Mouse (Mus musculus) inflammation-experienced regulatory T-cells, adult 6 months (primary cell): ENCODE data around the gene Camp. TPM values are rescaled to one million over a fixed set of nuclear protein-coding genes. Genes with fewer than 3 reads are reported as not detected.

Experiments
- ATAC-seq: one replicate; pipeline ENCODE4 v1.8.0; 2017
- polyA plus RNA-seq, 3 experiments: library from polyadenylated mRNA; unstranded; fragments of 100-300 nt; shearing (Covaris generic); gene quantifications; one replicate each; pipeline ENCODE4 v1.2.1; 2017

Gene Camp
- 1 to 10 TPM in 1 of 3 experiments, not detected in 2; 1.5 TPM for polyA plus RNA-seq

DNA sequence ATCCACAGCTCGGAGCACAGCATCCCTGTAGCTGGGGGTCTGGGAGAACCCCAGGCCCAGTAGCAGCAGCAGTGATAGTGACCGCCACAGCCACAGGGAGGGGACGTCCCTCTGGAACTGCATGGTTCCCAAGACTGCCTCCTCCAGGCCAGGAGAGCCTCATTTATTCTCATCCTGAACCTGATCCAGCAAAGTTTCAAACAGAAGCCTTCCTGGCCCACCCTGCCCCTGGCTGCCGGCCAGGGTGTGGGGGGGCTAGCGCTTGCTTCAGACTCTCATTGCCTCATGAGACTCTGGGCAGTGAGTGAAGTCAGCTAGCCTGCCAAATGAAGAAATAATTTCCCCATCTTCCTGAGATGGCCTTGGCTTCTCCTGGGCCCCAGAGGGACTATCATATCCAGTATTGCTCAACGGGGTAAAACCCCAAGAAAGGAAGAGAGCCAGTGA, at the start of gene Camp:
TSS of gene Camp (minus strand) at position 306 of the 447 bp plus-strand sequence.
- no peak for ATAC-seq

DNA sequence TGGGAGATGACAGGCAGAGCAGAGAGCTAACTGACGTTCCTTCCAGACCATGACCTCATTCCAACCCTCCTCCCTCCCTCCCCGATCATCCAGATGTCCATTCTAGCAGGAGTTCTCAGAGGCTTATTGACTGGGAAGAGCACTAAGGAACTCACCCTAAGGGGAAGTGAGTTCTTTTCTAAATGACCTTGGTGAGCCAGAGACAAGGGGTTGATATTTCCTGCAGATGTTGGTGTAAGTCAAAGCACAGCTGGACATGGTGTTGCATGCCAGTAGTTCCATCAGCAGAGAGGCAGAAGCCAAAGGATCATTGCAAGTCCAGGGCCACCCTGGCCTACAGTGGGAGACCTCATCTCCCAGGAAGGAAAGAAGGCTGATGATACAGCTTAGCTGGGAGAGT, 48.6 kb upstream of the Camp start:
- no peak for ATAC-seq

DNA sequence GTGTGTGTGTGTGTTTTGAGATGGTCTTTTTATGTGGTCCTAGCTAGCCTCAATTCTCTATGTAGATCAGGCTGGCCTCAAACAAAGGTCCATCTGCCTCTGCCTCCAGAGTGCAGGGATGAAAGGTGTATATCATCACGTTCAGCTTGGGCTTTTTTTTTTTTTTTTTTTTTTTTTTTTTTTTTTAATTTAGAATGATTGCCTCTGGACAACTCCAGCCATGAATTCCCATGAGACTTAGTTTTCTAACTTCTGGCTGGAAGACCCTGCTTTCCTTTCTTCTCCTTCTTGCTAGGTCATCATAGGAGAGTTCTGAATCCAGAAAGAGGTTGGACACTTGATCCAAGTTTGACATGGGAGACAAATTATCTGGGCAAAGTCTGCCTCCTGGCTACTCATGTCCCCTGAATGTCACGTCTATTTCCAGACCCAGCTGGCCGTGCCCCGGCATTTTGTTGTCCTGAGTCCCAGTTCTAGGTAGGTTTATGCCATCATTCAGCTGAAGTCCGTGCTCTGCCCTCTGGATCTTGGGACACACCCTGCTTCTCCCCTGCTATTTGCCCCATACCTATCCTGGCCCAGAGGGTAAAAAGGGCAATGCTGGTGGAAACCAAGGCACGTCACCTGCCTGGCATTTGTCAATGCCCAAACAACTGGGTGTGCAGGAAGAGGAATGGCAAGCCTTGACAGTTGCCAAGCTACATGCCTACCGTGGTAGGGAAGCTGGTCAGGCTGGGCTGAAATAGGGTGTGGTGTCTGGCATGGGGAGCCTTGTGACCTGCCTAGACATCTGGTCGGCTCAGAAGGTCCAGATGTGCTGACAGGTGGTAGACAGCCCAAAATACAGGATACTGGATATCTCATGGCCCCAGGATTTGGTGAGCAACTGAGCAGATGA, 47.1 kb upstream of the Camp start:
- ATAC-seq = no peak

DNA sequence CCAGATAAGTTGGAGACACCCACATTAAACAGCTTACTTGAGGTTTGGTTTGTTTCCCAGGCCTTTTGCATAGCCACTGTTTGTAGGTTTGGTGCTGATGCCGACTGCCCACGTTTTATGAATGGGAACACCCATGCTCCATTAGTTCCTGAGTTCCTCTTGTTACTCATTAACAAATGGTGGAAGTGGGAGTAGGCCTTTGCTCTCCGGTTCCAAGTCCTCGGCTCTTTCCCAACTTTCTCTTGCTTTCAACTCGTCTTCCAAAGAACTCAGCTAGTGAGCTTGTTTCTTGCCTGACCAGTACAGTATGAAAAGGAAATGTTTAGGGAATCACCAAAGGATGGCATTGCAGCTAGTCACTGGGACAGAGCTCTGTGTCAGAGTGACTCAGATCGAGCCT, 46.2 kb upstream of the Camp start:
- ATAC-seq = no peak

DNA sequence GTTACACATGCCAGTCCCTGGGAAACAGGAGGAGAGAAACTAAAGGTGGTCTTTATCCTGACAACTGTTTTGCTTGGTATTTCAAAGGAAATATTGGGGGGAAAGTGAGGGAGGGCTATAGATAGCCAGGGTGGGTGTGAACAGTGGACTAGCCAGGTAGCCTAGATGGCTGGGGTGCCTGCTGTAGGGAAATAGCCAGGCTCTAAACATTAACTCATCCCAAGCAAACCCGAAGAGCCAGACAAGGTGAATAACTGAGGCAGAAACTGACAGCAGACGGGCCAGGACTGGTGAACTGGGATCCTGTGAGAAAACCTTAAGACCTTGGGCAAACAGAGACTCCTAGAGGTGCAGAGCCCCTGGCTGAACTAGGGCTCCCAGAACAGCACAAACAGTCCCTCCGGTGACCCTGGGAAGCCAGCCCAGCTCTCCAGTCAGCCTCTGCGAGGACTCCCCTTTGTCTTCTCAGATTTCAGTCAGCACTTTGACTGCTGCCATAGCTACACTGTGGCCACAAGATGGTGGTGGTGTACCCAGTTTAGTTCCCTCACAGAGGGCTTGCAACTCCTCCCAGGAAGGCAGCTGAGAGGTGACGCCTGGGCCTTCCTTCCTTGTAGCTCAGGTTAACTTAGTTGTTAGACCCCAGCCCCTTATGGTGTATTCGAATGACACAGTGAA, 45.1 kb upstream of the Camp start:
- peak; percentile 67 for ATAC-seq

DNA sequence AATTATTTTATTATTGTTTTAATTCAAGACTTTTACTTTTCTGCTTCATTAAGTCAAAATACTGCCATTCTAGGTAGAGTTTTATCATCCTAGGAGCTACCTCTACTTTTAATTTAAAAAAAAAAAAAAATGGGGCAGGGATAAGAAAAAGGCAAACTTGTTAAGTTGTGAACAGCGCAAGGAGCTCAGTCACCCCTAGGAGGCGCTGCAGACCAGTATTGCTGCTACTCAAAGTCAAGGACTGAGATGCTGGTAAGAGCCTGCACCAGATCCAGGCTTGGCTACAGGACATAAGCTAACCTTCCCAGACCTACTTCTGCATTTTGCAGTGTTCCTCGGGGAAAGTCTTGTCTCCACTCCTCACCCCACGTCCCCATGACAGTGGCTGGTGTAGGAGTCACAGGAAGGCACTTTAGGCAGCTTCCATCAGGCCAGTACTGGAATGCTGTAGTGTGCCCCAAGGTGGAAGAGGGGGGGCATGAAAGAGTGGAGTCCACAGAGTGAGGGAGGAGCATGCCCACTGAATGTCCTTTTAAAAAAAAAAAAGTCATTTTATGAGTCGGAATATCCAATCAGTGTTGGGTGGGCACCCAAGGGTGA, 43.3 kb upstream of the Camp start:
- peak; percentile 35 for ATAC-seq

DNA sequence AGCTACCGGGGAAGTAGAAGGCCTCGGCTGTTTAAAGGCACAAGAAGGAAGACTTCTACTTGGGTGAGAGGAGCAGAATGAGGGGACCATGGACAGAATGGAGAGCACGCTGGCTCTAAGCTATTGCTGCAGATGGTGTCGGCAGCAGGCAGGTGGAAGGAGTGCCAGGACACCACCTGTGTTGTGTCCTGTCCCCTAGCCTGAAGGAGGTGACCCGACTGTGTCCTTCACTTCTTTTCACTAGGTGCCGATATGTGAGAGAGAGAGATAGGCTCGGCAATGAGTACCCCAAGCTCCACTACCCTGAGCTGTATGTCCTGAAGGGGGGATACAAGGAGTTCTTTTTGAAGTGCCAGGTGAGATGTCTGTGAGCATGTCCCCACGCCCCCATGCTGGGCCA, 42.1 kb upstream of the Camp start:
- no peak for ATAC-seq

DNA sequence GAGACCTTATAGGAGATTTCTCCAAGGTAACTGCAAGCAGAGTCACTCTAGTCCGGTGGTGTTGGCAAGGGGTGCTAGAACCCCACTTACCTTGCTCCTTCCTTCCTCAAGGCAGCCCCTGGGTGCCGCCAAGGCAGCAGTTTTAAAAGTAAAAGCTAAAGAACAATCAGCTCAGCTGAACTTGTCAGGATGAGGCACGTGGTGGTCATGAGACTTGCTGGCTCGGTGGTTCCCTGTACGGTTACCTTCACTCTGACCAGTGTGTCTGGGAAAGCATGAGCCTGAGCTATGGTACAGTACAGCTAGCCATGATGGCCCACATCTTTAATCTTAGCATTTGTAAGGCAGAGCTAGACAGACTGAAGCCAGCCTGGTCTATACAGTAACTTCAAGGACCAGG, 37.9 kb upstream of the Camp start:
- no peak for ATAC-seq

DNA sequence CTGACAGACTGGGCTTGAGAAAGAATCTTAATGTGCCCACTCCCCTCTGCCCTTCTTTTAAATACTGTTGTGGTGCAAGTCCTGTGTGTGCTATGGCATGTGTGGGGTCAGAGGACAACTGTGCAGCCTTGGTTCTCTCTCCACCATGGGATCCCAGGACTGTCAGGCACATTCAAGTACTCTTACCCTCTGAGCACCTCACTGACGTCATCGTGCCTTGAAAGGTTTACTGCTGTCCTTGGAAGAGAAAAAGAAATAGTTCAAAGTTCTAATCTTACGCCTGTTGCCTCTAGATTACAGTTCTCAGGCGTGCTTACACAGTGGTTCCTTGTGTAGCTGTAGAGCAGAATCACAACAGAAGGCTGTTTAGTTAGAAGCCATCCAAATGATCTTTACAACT, 36.8 kb upstream of the Camp start:
- ATAC-seq = no peak

DNA sequence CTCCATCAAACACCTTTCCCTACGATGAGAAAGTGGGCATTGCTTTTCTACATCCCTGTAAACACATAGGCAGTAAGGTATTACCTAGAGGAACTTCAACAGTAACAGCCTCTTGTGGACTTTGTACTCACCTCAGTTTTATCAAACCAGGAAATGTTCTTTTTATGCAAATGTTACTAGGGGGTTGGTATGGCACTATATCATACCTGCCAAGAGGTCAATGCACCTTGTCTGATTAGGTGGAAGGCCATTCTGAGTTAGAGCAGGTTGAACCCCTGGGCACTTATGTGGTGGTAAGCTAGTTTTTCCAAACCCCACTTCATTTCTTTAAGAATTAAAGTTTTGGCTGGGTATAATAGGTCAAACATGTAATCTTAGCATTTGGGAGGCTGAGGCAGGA, 29.9 kb upstream of the Camp start:
- ATAC-seq = no peak

DNA sequence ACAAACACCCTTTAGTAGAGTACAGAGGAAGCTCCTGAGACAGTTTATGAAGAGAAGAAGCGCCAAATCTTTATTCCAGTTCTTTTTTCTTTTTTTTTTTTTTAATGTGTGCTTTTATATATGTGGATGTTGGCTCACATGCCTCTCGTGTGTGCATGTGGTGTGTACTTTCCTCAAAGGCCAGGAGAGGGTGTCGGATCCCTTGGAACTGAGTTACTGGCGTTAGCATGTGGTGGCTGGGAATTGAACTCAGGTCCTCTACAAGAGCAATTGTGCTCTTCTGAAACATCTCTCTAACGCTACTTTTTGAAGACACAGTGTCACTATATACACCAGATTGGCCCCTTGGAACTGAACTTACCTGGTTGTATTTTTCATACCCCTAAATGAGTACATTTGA, 28.2 kb upstream of the Camp start:
- ATAC-seq = no peak

DNA sequence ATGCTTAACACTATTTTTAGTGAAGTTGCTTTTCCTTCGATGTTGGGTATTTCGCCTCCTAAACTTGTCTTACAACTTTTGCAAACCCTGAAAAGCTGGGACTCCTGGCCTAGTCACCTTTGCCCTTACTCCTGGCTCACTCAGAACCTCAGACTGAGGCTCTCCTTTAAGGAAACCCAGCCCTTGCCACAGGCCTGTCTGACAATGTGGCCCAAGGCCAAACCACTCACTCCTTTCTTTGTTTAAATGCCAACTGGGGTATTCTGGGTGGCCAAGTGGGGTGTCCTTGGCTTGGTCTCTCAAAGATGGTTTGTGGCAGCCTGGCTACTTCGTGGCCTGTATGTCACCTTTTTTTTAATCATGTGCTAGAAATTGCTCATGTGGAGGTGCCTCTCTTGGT, 27.3 kb upstream of the Camp start:
- ATAC-seq = no peak

DNA sequence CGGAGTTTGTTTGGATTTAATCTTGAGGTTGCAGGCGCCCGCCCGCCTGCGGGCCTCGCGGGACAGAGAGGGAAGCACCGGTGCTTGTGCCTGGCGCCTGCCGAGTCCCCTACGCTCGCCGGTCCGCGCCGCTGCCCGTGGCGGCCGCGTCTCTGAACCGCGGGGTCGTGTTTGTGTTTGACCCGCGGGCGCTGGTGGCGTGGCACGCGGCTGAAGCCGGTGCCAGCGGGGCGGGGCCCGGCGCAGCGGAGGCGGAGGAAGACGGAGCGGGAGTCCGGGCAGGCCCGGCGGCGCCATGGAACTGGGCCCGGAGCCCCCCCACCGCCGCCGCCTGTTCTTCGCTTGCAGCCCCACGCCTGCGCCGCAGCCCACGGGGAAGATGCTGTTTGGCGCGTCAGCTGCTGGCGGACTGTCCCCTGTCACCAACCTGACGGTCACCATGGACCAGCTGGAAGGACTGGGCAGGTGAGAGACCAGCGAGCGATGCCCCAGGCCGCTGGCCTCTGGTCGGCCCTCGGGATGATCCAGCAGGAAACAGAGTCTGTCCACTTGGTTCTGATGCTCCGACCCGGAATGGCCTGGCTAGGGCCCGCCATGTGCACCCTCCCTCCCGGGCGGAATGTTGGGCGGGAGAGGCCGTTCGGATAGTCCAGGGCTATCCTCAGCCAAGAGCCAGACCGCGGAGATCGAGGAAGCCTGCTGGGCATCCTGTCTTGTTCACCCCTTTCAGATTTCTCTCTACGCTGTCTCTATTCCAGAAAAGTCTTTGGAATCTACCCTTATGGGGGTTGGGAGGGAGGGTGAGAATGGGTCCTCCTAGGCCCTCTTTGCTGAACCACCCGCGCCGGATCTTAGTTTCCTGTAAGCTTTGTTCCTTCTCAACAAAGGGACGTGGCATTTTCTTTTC, 26.5 kb upstream of the Camp start:
- ATAC-seq = peak; percentile 26

DNA sequence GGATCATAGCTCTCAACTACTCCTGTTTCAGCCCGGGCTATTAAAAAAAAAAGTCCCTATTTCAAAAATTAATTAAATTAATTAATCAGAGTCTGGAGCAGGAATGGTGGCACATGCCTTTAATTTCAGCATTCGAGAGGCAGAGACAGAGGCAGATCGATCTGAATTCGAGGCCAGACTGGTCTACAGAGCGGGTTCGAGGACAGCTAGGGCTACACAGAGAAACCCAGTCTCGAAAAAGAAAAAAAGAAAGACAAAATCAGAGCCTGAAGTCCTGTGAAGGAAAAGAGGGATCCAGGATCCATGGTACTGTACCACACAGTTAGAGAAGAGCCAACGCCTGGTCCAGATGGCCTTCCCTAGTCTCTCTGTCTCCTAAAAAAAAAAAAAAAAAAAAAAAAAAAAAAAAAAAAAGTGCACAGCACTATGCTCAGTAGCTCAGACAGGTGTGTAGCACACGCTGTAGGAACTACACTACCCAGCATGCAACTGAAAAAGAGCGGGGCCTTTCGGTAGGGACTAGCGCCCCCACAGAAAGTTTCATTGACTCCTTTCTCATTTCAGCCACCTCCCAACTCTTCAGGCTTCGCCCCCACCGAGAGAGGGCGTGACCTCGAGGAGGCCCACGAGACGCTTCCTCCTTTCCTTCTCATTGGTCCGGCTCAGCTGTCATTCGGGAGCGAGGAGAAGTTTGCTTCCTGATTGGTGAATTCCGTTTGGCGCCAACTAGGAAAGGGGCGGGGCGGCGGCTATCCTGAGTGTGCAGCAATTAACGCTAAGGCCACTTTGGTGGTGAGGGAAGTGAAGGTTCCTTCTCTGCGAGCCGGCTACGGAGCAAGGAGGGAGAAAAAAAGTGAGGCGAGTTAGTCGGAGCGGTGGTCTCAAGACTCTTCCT, 25.6 kb upstream of the Camp start, which contains the start of gene Cdc25a:
TSS of gene Cdc25a (plus strand) at position 783 of the 895 bp plus-strand sequence.
- ATAC-seq = peak; percentile 96

DNA sequence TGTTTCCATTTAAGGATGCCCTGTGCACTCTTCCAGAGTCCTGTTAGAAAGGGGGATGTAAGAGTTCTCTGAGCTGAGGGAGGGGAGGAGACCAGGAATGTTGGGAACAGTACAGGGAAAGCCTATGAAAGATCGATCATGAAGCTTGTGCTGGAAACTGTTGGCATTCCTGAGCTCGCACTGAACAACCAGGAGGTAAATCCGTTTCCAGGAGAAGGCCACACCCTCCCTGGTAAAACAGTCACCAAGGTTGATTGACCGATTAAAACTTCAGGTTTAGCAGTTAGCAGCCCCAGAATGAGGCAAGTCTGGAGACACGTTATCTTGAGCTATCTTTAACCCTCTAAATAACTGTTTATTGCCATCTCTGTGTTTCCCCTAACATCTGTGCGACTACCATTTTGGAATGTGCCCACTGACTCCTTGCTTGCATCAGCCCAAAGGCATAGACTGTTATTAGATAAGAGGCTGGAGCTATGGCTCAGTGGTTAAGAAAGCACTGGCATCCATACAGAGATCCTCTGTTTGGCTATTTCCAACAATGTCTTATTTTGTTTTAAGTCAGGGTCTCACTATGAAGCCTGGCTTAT, 21.7 kb upstream of the Camp start:
- no peak for ATAC-seq

DNA sequence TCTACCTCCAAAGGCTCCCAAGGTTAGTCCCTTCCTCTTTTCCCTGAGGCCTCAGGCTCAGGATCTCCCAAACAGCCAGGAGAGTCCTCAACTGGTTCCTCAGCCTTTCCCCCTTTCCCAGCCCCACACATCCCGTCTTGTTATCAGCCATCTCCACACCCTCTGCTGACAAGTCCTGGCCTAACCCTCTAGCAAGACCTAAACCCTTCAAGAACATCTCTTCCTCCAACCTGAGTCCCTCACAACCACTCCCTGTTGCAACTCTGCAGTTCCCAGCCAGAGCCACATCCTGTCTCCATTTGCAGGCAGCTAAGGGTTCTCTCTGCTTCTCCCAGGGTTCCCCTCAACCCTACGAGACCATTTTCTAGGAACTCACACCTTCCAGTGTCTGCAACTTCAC, 16.8 kb upstream of the Camp start:
- ATAC-seq = no peak

DNA sequence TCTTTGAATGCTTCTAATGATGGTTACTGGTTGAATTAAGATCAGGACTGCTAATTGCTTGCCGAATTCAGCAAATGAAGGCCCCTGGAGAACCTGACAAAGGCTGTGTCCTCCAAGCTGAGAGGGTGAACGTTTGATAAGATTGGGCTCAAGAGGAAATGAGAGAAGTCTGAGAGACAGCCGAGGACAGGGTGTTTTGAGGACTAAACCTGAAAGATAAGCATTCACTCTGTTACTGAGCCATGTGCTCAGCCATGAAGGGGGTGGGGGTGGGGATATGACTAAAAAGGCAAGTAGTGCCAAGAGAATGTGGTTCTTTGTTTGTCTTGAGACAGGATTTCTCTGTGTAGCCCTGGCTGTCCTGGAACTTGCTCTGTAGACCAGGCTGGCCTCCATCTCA, 13.7 kb upstream of the Camp start:
- no peak for ATAC-seq

DNA sequence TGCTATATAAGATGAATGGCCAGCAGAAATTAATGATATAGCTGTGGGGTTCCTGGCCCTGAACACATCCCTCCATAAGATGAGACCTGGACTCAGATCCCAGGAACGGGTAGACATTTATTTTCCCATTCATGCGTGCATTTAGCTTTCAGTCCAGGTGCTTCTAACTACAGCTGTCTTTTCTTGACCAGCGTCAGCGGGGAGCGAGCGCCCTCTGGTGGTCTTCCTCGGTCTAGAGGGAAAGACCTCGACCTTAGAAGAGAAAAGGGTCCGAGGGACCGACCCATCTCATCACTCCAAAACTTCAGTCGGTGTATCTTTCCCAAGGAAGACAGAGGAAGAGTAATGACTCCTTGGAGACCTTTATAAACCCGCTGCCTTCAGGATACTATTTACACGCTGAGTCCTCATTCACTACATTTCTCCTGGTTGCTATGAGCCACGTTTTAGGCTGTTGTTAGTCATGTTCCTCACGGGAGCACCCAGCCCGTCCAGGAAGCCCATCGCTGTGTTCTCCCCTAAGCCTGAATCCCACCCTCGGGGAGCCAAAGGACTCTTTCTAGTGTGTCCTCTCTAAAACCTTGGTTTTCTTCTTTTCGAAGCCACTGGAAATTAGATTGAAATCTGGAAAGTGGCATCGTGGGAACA, 13.1 kb upstream of the Camp start:
- ATAC-seq = peak; percentile 35

DNA sequence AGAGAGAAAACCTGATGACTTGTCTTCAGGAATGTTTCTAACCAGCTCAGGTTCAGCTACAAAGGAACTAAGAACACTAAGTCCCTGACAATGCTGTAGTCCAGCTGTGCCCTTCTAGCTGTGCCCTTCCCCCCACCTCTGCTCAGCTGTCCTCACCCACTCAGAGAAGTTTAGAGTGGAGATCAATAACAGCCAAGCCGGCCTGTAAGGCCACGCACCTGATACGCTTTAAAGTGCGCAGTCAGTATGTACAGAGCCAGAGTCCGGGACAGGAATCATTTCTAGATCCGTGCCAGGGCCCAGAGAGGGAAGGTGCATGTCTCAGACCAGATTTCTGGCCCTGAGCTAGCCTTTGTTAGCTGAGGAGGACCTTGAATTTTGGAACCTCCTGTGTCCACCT, 6.5 kb upstream of the Camp start:
- ATAC-seq = no peak

DNA sequence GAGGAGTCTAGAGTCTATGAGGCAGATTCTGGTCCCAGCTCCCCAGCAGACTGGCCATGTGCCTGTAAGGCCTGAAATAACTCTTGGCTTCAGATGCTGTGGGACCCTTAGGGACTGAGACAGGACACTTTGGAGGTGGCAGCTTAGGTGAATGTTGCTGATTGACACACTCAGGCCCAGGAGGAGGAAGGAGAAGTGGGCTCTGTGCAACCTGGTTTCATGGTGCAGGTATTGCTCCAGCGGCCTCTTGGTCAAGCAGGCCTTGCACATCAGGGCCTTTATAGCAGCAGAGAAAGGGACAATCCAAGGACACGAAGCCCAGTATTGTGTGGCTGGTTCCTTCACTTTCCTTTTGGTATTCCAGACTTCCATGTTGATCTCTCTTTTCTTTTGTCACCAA, 4.9 kb upstream of the Camp start:
- ATAC-seq = no peak
